In the genomic region with DNA sequence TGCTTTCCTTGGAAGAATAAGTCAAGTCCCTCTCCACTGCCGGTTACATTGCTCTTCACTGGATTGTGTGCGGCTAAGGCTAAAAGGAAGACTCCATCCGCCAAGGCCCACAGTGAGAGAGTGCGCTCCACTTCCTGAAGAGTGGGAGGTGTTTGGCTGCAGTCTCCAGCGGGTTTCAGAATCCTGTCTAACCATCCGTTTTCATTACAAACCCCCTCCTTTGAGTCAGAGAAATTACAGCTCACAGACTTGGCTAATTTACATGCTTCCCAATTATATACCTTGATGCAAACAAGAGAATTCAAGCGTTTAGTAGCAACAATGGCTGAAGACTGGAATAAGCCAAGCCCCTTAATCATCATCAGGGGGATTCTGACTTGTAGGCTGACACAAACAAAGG, we compare ENCODE assay signal across 8 mouse cellular contexts. TPM values are rescaled to one million over a fixed set of nuclear protein-coding genes. Genes with fewer than 3 reads are reported as not detected.
A peak's percentile ranks its signal among the peaks of the same experiment; 100 is the strongest.
DNase-seq lines count a peak whose midpoint lies in the region; ATAC-seq lines count a peak whose summit lies in the region.

No protein-coding gene starts in this region.

- peak overlapping the region; percentile 45 for H3K27ac ChIP-seq in embryonic facial prominence, embryonic 13.5 days
- peak overlapping the region; percentile 62 for H3K27ac ChIP-seq in hindbrain, embryonic 11.5 days (ENCODE audit: low read depth, low read length)

- H3K4me3 ChIP-seq in embryonic facial prominence, embryonic 13.5 days, result no peak overlapping the region
- H3K4me3 ChIP-seq in hindbrain, embryonic 11.5 days (ENCODE audit: low read depth, low read length), result no peak overlapping the region

- H3K9me3 ChIP-seq in embryonic facial prominence, embryonic 13.5 days, result no peaks in the 10 kb centered on the region
- H3K9me3 ChIP-seq in hindbrain, embryonic 11.5 days (ENCODE audit: control insufficient read depth, low read length), result no peaks in the 10 kb centered on the region

- H3K9ac ChIP-seq in embryonic facial prominence, embryonic 13.5 days, result no peak overlapping the region
- no peak overlapping the region for H3K9ac ChIP-seq in hindbrain, embryonic 11.5 days (ENCODE audit: low read depth, low read length)

- WGBS in embryonic facial prominence, embryonic 13.5 days, result 47% methylated on average over 7 of the region's 7 CpGs
- WGBS in hindbrain, embryonic 11.5 days, result 50% methylated on average over 7 of the region's 7 CpGs

- ATAC-seq in embryonic facial prominence, embryonic 13.5 days (ENCODE audit: insufficient number of reproducible peaks, insufficient read depth, low FRiP score, low TSS enrichment, low read depth), result no peak
- ATAC-seq in hindbrain, embryonic 11.5 days (ENCODE audit: low FRiP score), result peak; percentile 33; the same call in 1 of the 2 replicates
- ATAC-seq in cerebellum, adult (ENCODE audit: insufficient number of reproducible peaks, low FRiP score, low TSS enrichment), result no peak

- peaks cover 37% of the 10 kb centered on the region for H3K4me1 ChIP-seq in embryonic facial prominence, embryonic 13.5 days
- peaks cover 3% of the 10 kb centered on the region; the same call in 1 of the 2 replicates for H3K4me1 ChIP-seq in hindbrain, embryonic 11.5 days (replicated peaks; ENCODE audit: control insufficient read depth, insufficient read depth, low read length)

- peak; percentile 23 for DNase-seq in gastrocnemius, postnatal 14 days
- no peak for DNase-seq in gastrocnemius, postnatal 25 days
- peak; percentile 33 for DNase-seq in hindbrain, embryonic 11.5 days (ENCODE audit: low spot score)
- peak; percentile 62 for DNase-seq in lung, postnatal 10 days
- DNase-seq in telencephalon, adult 2 months (ENCODE audit: low read depth, low spot score), result peak; percentile 74
- DNase-seq in gastrocnemius, adult 18-20 months (ENCODE audit: low spot score), result no peak

- H3K4me2 ChIP-seq in embryonic facial prominence, embryonic 13.5 days, result no peak overlapping the region
- H3K4me2 ChIP-seq in hindbrain, embryonic 11.5 days (replicated peaks; ENCODE audit: low read depth, low read length), result no peak overlapping the region

- intact Hi-C loops in gastrocnemius, postnatal 14 days (cut with DNase I; ENCODE audit: low total_unique reads), result loop anchor here (10.0 kb wide), 1 partner anchor 318 kb away; a partner anchor contains a TSS

- no peaks in the 10 kb centered on the region for H3K27me3 ChIP-seq in embryonic facial prominence, embryonic 13.5 days
- H3K27me3 ChIP-seq in hindbrain, embryonic 11.5 days (ENCODE audit: control insufficient read depth, insufficient read depth, low read length), result no peaks in the 10 kb centered on the region

- no peaks in the 10 kb centered on the region for H3K36me3 ChIP-seq in embryonic facial prominence, embryonic 13.5 days
- no peaks in the 10 kb centered on the region for H3K36me3 ChIP-seq in hindbrain, embryonic 11.5 days (ENCODE audit: control insufficient read depth, insufficient read depth, low read length)

RNA-seq across cellular contexts. Expression of a gene that starts 55.1 kb away (rescaled TPM):
- 1 to 10 TPM; 2.0 to 3.8 TPM for total RNA-seq in gastrocnemius, postnatal 14 days (2021)
- under 1 TPM; 0.72 to 0.97 TPM for total RNA-seq in gastrocnemius, postnatal 25 days (2021)
- 11.7 and 11.8 TPM in 2 replicates for polyA plus RNA-seq in embryonic facial prominence, embryonic 13.5 days (2015; fragmentation: Nextera tagmentation; extraction: Ambion mirVana)
- polyA plus RNA-seq in hindbrain, embryonic 11.5 days (2014; fragmentation: Nextera tagmentation; extraction: Ambion mirVana), result 10.4 and 10.9 TPM in 2 replicates
- total RNA-seq in gastrocnemius, adult 18-20 months (2021), result under 1 TPM; 0.39 to 0.52 TPM

Comparison
In these comparisons a context has a peak if more than half of its experiments do, and no peak if none do; other contexts are left out.
1. DNase-seq: peak in gastrocnemius, postnatal 14 days (single experiment), hindbrain, embryonic 11.5 days (single experiment), lung, postnatal 10 days (single experiment) and telencephalon, adult 2 months (single experiment); none in gastrocnemius, postnatal 25 days (single experiment) and gastrocnemius, adult 18-20 months (single experiment).